Mouse (Mus musculus) heart, embryonic 13.5 days (tissue): ENCODE measurements at regions not wholly inside any gene's neighbourhood (a gene's known extent, or its start where the extent isn't known, plus 50 kb on each side); places are given as distances from the start of the nearest gene placed in this dataset.

ENCODE experiments used
- ATAC-seq: fragments of 200-750 bp; cut with Nextera tagmentation; 2 replicates; pipeline ENCODE4 v1.8.0; 2017; ENCODE audit warnings: moderate TSS enrichment; ENCODE audit not compliant: insufficient number of reproducible peaks, low FRiP score, low TSS enrichment; ENCODE audit errors: extremely low read depth
- H3K27ac ChIP-seq: fragments of 300-500 bp; sonication (generic); replicated peaks from 2 replicates; pipeline ENCODE4 v1.5.1; 2015; ENCODE audit warnings: moderate library complexity, mild to moderate bottlenecking, inconsistent platforms
- H3K27me3 ChIP-seq: fragments of 300-500 bp; sonication (generic); replicated peaks from 2 replicates; pipeline ENCODE4 v1.6.1; 2015; ENCODE audit warnings: mild to moderate bottlenecking, inconsistent platforms
- H3K36me3 ChIP-seq: fragments of 300-500 bp; sonication (generic); 2 replicates; pipeline ENCODE4 v1.6.1; 2015; ENCODE audit warnings: mild to moderate bottlenecking, inconsistent platforms
- H3K4me1 ChIP-seq: fragments of 300-500 bp; sonication (generic); 2 replicates; pipeline ENCODE4 v1.6.1; 2015; ENCODE audit warnings: inconsistent platforms
- H3K4me2 ChIP-seq: fragments of 300-500 bp; sonication (generic); 2 replicates; pipeline ENCODE4 v1.6.1; 2015; ENCODE audit warnings: inconsistent platforms, mild to moderate bottlenecking, moderate library complexity
- H3K4me3 ChIP-seq: fragments of 300-500 bp; sonication (generic); 2 replicates; pipeline ENCODE4 v1.5.1; 2015; ENCODE audit warnings: moderate library complexity, mild to moderate bottlenecking, inconsistent platforms
- H3K9ac ChIP-seq: fragments of 300-500 bp; sonication (generic); 2 replicates; pipeline ENCODE4 v1.6.1; 2015; ENCODE audit warnings: inconsistent platforms, mild to moderate bottlenecking, moderate library complexity
- H3K9me3 ChIP-seq: fragments of 300-500 bp; sonication (generic); 2 replicates; pipeline ENCODE4 v1.6.1; 2016; ENCODE audit warnings: inconsistent platforms
- WGBS: fragments of 180-500 bp; shearing (Covaris S2); methylation state at CpG from one replicate; pipeline ENCODE4 v1.1.7; 2015; ENCODE audit warnings: mixed read lengths; 5-methylcytosine and 5-hydroxymethylcytosine counted together

GRCm38 (mm10) chr17:7597481-7597880 is 212.2 kb upstream of the Unc93a2 start:
- no peak for ATAC-seq
- Histone ChIP-seq H3K4me2 (no peak overlapping the region), H3K4me3 (no peak overlapping the region), H3K9me3 (no peaks in the 10 kb centered on the region), H3K4me1 (peaks cover 19% of the 10 kb centered on the region; the same call in 1 of the 2 replicates), H3K9ac (no peak overlapping the region), H3K36me3 (no peaks in the 10 kb centered on the region), H3K27ac (no peak overlapping the region), H3K27me3 (no peaks in the 10 kb centered on the region)
- WGBS, result 27% methylated on average over 2 of the region's 2 CpGs

- Histone ChIP-seq H3K4me3 (no peak overlapping the region), H3K9ac (no peak overlapping the region), H3K9me3 (no peaks in the 10 kb centered on the region), H3K36me3 (no peaks in the 10 kb centered on the region), H3K27me3 (no peaks in the 10 kb centered on the region), H3K27ac (0 out of 2 replicates have a peak overlapping the region, but pooled peaks have one; percentile 9), H3K4me1 (peaks cover 8% of the 10 kb centered on the region; the same call in 1 of the 2 replicates), H3K4me2 (no peak overlapping the region)
- 33% methylated on average over 3 of the region's 3 CpGs for WGBS
- ATAC-seq, result no peak
These were observed 209.5 kb upstream of the Unc93a2 start for GRCm38 (mm10) chr17:7594801-7595200.

GRCm38 (mm10) chr17:7592491-7592890 is 207.2 kb upstream of the Unc93a2 start:
- Histone ChIP-seq H3K27ac (no peak overlapping the region), H3K9ac (no peak overlapping the region), H3K4me2 (no peak overlapping the region), H3K4me3 (no peak overlapping the region), H3K27me3 (no peaks in the 10 kb centered on the region), H3K4me1 (no peaks in the 10 kb centered on the region), H3K9me3 (no peaks in the 10 kb centered on the region), H3K36me3 (no peaks in the 10 kb centered on the region)
- whole genome bisulfite sequencing, result 60% methylated on average over 4 of the region's 4 CpGs
- no peak for ATAC-seq

GRCm38 (mm10) chr17:7582866-7583398 is 197.7 kb upstream of the Unc93a2 start:
- H3K4me2 ChIP-seq, result no peak overlapping the region
- no peak for ATAC-seq
- no peak overlapping the region for H3K4me3 ChIP-seq
- no peaks in the 10 kb centered on the region for H3K4me1 ChIP-seq
- no peaks in the 10 kb centered on the region for H3K27me3 ChIP-seq
- H3K36me3 ChIP-seq, result no peaks in the 10 kb centered on the region
- WGBS, result 62% methylated on average over 4 of the region's 4 CpGs
- no peak overlapping the region for H3K27ac ChIP-seq
- no peaks in the 10 kb centered on the region for H3K9me3 ChIP-seq
- H3K9ac ChIP-seq, result no peak overlapping the region

GRCm38 (mm10) chr17:7579031-7579430 is 193.8 kb upstream of the Unc93a2 start:
- H3K9me3 ChIP-seq, result no peaks in the 10 kb centered on the region
- peaks cover 9% of the 10 kb centered on the region for H3K4me1 ChIP-seq
- no peak overlapping the region for H3K9ac ChIP-seq
- H3K27ac ChIP-seq, result no peak overlapping the region
- ATAC-seq, result no peak
- no peak overlapping the region for H3K4me2 ChIP-seq
- no peaks in the 10 kb centered on the region for H3K36me3 ChIP-seq
- H3K4me3 ChIP-seq, result no peak overlapping the region
- WGBS, result 69% methylated on average over 4 of the region's 4 CpGs
- H3K27me3 ChIP-seq, result no peaks in the 10 kb centered on the region

- no peaks in the 10 kb centered on the region for H3K27me3 ChIP-seq
- 71% methylated on average over 8 of the region's 8 CpGs for WGBS
- no peak overlapping the region for H3K4me2 ChIP-seq
- H3K4me1 ChIP-seq, result peaks cover 9% of the 10 kb centered on the region
- H3K9me3 ChIP-seq, result no peaks in the 10 kb centered on the region
- 0 out of 2 replicates have a peak overlapping the region, but pooled peaks have one; percentile 13 for H3K27ac ChIP-seq
- no peaks in the 10 kb centered on the region for H3K36me3 ChIP-seq
- H3K9ac ChIP-seq, result no peak overlapping the region
- H3K4me3 ChIP-seq, result no peak overlapping the region
- no peak for ATAC-seq
These were observed 192.7 kb upstream of the Unc93a2 start for GRCm38 (mm10) chr17:7578003-7578402.

GRCm38 (mm10) chr17:7577227-7577626 is 192.0 kb upstream of the Unc93a2 start:
- H3K27ac ChIP-seq, result 0 out of 2 replicates have a peak overlapping the region, but pooled peaks have one; percentile 37
- no peak for ATAC-seq
- no peaks in the 10 kb centered on the region for H3K9me3 ChIP-seq
- no peak overlapping the region for H3K4me2 ChIP-seq
- H3K27me3 ChIP-seq, result no peaks in the 10 kb centered on the region
- H3K4me3 ChIP-seq, result no peak overlapping the region
- peaks cover 9% of the 10 kb centered on the region for H3K4me1 ChIP-seq
- WGBS, result 44% methylated on average over 4 of the region's 4 CpGs
- no peaks in the 10 kb centered on the region for H3K36me3 ChIP-seq
- no peak overlapping the region for H3K9ac ChIP-seq

GRCm38 (mm10) chr17:7571481-7571880 is 186.2 kb upstream of the Unc93a2 start:
- no peaks in the 10 kb centered on the region for H3K27me3 ChIP-seq
- no peaks in the 10 kb centered on the region for H3K36me3 ChIP-seq
- no peak overlapping the region for H3K4me3 ChIP-seq
- no peaks in the 10 kb centered on the region for H3K4me1 ChIP-seq
- H3K27ac ChIP-seq, result no peak overlapping the region
- H3K9ac ChIP-seq, result no peak overlapping the region
- no peak for ATAC-seq
- no peak overlapping the region for H3K4me2 ChIP-seq
- WGBS, result 77% methylated on average over 3 of the region's 3 CpGs
- H3K9me3 ChIP-seq, result no peaks in the 10 kb centered on the region

- H3K4me1 ChIP-seq, result no peaks in the 10 kb centered on the region
- no peak overlapping the region for H3K27ac ChIP-seq
- H3K4me3 ChIP-seq, result no peak overlapping the region
- H3K9me3 ChIP-seq, result no peaks in the 10 kb centered on the region
- ATAC-seq, result no peak
- no peak overlapping the region for H3K9ac ChIP-seq
- WGBS, result 81% methylated on average over 5 of the region's 5 CpGs
- H3K4me2 ChIP-seq, result no peak overlapping the region
- H3K27me3 ChIP-seq, result no peaks in the 10 kb centered on the region
- H3K36me3 ChIP-seq, result no peaks in the 10 kb centered on the region
These were observed 183.2 kb upstream of the Unc93a2 start for GRCm38 (mm10) chr17:7568482-7568881.

- WGBS, result 69% methylated on average over 2 of the region's 2 CpGs
- no peaks in the 10 kb centered on the region for H3K36me3 ChIP-seq
- peaks cover 5% of the 10 kb centered on the region; the same call in 1 of the 2 replicates for H3K27me3 ChIP-seq
- no peak overlapping the region for H3K9ac ChIP-seq
- H3K27ac ChIP-seq, result no peak overlapping the region
- ATAC-seq, result no peak
- no peaks in the 10 kb centered on the region for H3K9me3 ChIP-seq
- H3K4me1 ChIP-seq, result no peaks in the 10 kb centered on the region
- H3K4me2 ChIP-seq, result no peak overlapping the region
- no peak overlapping the region for H3K4me3 ChIP-seq
These were observed 180.5 kb upstream of the Unc93a2 start for GRCm38 (mm10) chr17:7565771-7566170.

GRCm38 (mm10) chr17:7562940-7563339 is 177.7 kb upstream of the Unc93a2 start:
- peaks cover 5% of the 10 kb centered on the region; the same call in 1 of the 2 replicates for H3K27me3 ChIP-seq
- no peak overlapping the region for H3K4me2 ChIP-seq
- no peak overlapping the region for H3K4me3 ChIP-seq
- 31% methylated on average over 8 of the region's 8 CpGs for WGBS
- no peak overlapping the region for H3K9ac ChIP-seq
- no peak for ATAC-seq
- H3K9me3 ChIP-seq, result no peaks in the 10 kb centered on the region
- H3K27ac ChIP-seq, result no peak overlapping the region
- no peaks in the 10 kb centered on the region for H3K4me1 ChIP-seq
- H3K36me3 ChIP-seq, result no peaks in the 10 kb centered on the region

GRCm38 (mm10) chr17:7548456-7548855 is 163.2 kb upstream of the Unc93a2 start:
- WGBS, result 77% methylated on average over 2 of the region's 2 CpGs
- Histone ChIP-seq H3K9me3 (no peaks in the 10 kb centered on the region), H3K4me2 (no peak overlapping the region), H3K27me3 (no peaks in the 10 kb centered on the region), H3K36me3 (no peaks in the 10 kb centered on the region), H3K27ac (no peak overlapping the region), H3K4me3 (no peak overlapping the region), H3K4me1 (peaks cover 10% of the 10 kb centered on the region), H3K9ac (no peak overlapping the region)
- ATAC-seq, result no peak
